Mouse (Mus musculus) stomach, postnatal 0 days (tissue): ENCODE measurements around the gene Mpdz.

Experiments used
- CTCF ChIP-seq: IDR thresholded peaks from 2 replicates; pipeline ENCODE4 v1.5.1; 2016; ENCODE audit warnings: antibody characterized with exemption, low read depth, mild to moderate bottlenecking, moderate library complexity
- EP300 ChIP-seq: optimal IDR thresholded peaks from 2 replicates; pipeline ENCODE3; 2016; ENCODE audit warnings: antibody characterized with exemption

GRCm38 (mm10) chr4:81293309-81293708 is 149.3 kb downstream of the Mpdz start:
- TF ChIP-seq EP300: no peak
- TF ChIP-seq CTCF: no peak
